Mouse (Mus musculus) testis, adult 10 weeks (tissue): ENCODE results near the gene Gm9922. TPM values are rescaled to one million over a fixed set of nuclear protein-coding genes. Genes with fewer than 3 reads are reported as not detected.

Source experiments
- polyA plus RNA-seq: library from polyadenylated mRNA; stranded (reverse); fragments of 350-450 nt; fragmentation: Illumina TruSeq; extraction: RNeasy Lipid Tissue Mini Kit (QIAGEN cat#74804); gene quantifications from one replicate; pipeline ENCODE4 v1.2.3, GENCODE M21; 2014; ENCODE audit warnings: low read depth, low replicate concordance

Gm9922 gene
- not detected for polyA plus RNA-seq

GRCm38 (mm10) chr14:101729237-101729971 lies at the start of gene Gm9922, which contains the start of gene Lmo7:
Gm9922 (minus strand) TSS chr14:101729814.
Lmo7 (plus strand) TSS chr14:101729957.

Other genes with a start within 250 kb of the Gm9922 start
- gene Tbc1d4, start 120.6 kb downstream of the Gm9922 start, polyA plus RNA-seq, result 8.5 TPM
- 25.6 TPM for gene Commd6, start 89.1 kb downstream of the Gm9922 start, polyA plus RNA-seq
- gene Uchl3, start 75.8 kb downstream of the Gm9922 start, polyA plus RNA-seq, result 599 TPM
- gene Lmo7, start 143 bp upstream of the Gm9922 start, polyA plus RNA-seq, result 3.8 TPM